Mouse (Mus musculus) liver, embryonic 16.5 days (tissue): ENCODE measurements around the gene Nop58. TPM values are rescaled to one million over a fixed set of nuclear protein-coding genes. Genes with fewer than 3 reads are reported as not detected.
A peak's percentile ranks its signal among the peaks of the same experiment; 100 is the strongest.
"Not testable (repeated sequence)": the region's sequence is repeated elsewhere in the genome, so short reads cannot be mapped to it uniquely, and the experiment has no call there.

Source experiments
- ATAC-seq: fragments of 200-750 bp; cut with Nextera tagmentation; 2 replicates; pipeline ENCODE4 v1.8.0; 2017; ENCODE audit warnings: low read depth, mild to moderate bottlenecking, moderate number of reproducible peaks, moderate library complexity
- H3K27ac ChIP-seq: fragments of 300-500 bp; sonication (generic); 2 replicates; pipeline ENCODE4 v1.5.1; 2014; ENCODE audit warnings: mild to moderate bottlenecking, low read length
- H3K27me3 ChIP-seq: fragments of 300-500 bp; sonication (generic); 2 replicates; pipeline ENCODE4 v1.6.1; 2014; ENCODE audit warnings: low read depth, low read length, mixed read lengths; ENCODE audit not compliant: control insufficient read depth, insufficient read depth
- H3K36me3 ChIP-seq: fragments of 300-500 bp; sonication (generic); 2 replicates; pipeline ENCODE4 v1.6.1; 2014; ENCODE audit warnings: mild to moderate bottlenecking; ENCODE audit not compliant: control insufficient read depth, insufficient read depth
- H3K4me1 ChIP-seq: fragments of 300-500 bp; sonication (generic); 2 replicates; pipeline ENCODE4 v1.6.1; 2014; ENCODE audit warnings: low read depth, low read length, mixed read lengths; ENCODE audit not compliant: control insufficient read depth
- H3K4me2 ChIP-seq: fragments of 300-500 bp; sonication (generic); 2 replicates; pipeline ENCODE4 v1.6.1; 2014; ENCODE audit warnings: low read depth, low read length, mixed read lengths
- H3K4me3 ChIP-seq: fragments of 300-500 bp; sonication (generic); 2 replicates; pipeline ENCODE4 v1.5.1; 2014; ENCODE audit warnings: low read depth, mild to moderate bottlenecking, low read length
- H3K9ac ChIP-seq: fragments of 300-500 bp; sonication (generic); 2 replicates; pipeline ENCODE4 v1.6.1; 2014; ENCODE audit warnings: low read depth, low read length
- H3K9me3 ChIP-seq: fragments of 300-500 bp; sonication (generic); replicated peaks from 2 replicates; pipeline ENCODE4 v1.6.1; 2016; ENCODE audit warnings: low read length; ENCODE audit not compliant: control insufficient read depth
- WGBS: fragments of 180-500 bp; shearing (Covaris S2); extraction: QIAGEN DNeasy Blood & Tissue Kit; methylation state at CpG from one replicate; pipeline ENCODE4 v1.1.7; 2014; ENCODE audit not compliant: insufficient replicate concordance; 5-methylcytosine and 5-hydroxymethylcytosine counted together
- polyA plus RNA-seq: library from polyadenylated mRNA; unstranded; fragments of >200 nt; fragmentation: Nextera tagmentation; extraction: Ambion mirVana; gene quantifications from 2 replicates; pipeline ENCODE4 v1.2.1, GENCODE M21; 2015

The Nop58 gene
- 87.7 and 97.4 TPM in 2 replicates for polyA plus RNA-seq

DNA sequence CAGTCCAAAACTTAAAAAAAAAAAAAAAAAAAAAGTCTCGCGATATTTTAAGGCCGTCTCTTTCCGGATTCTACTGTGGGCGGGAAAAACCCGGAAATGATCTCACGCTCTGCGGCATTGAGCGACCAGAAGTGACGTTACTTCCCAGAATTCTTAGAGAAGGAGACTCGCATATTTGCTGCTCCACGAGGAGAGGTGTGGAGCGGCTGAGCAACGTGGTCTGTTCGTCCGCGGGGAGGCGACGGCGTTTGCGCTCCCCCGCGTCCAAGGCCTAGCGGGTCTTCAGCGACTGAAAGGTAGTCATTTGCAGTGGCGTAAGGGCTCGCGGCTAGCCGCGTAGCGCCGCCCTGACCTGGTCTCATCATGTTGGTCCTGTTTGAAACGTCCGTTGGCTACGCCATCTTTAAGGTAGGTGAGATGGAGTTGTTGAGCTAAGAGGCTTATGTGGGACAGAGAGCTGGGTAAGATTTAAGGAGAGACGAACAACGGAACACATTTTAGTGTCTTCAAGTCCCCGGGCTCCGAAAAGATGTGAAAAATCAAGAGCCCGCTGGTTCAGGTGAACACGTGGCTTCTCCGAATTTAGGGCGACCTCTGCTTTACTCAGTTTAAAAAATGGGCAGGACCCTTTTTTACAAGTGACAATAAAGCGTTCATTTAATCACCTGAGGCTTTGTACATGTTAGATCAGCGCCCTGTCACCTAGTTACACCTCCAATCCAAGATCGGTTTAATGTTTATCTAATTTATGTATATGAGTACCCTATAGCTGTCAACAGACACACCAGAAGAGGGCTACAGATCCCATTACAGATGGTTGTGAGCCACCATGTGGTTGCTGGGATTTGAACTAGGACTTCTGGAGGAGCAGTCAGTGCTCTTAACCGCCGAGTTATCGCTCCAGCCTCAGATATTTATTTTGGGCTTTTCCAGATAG, at the start of gene Nop58:
Gene Nop58 (plus strand): TSS at position 153 of the 937 bp plus-strand sequence.
- under 1% methylated on average over 49 of the region's 49 CpGs for WGBS

DNA sequence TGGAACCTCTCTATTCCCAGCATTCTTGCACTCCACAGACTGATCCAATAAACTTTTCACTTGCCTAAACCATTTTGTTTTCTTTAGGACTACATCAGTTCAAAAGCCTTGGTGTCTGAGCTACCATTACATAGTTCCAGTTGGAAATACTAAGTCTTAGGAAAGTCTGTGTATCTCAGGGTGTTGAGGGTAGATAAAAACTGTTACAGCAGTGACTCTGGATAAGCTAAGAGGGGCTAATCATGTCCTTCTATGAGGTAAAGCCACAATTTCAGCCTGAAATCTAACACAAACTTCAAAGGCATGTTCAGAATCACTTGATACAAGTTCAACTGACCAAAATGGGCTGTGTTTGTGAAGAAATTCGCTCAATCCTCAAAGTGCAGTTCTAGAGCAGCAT, 48.4 kb upstream of the Nop58 start:
- Histone ChIP-seq H3K9me3 (no peaks in the 10 kb centered on the region), H3K9ac (no peak overlapping the region), H3K36me3 (no peaks in the 10 kb centered on the region), H3K4me2 (no peak overlapping the region), H3K27me3 (no peaks in the 10 kb centered on the region), H3K4me3 (no peak overlapping the region), H3K27ac (no peak overlapping the region), H3K4me1 (peaks cover 5% of the 10 kb centered on the region; the same call in 1 of the 2 replicates)
- ATAC-seq, result 0 out of 2 replicates have a peak, but pooled peaks have one; percentile 50
- WGBS, result 34% methylated on average over 1 of the region's 1 CpGs

More for the DNA sequence above, at the start of gene Nop58:
- H3K36me3 ChIP-seq, result no peaks in the 10 kb centered on the region
- H3K27ac ChIP-seq, result peak within 1 kb of the TSS; percentile 76
- no peaks in the 10 kb centered on the region for H3K9me3 ChIP-seq
- H3K4me3 ChIP-seq, result peak within 1 kb of the TSS; percentile 76
- H3K4me2 ChIP-seq, result peak within 1 kb of the TSS; percentile 82
- ATAC-seq, result peak; percentile 96
- no peaks in the 10 kb centered on the region for H3K27me3 ChIP-seq
- peak within 1 kb of the TSS; percentile 64 for H3K9ac ChIP-seq
- H3K4me1 ChIP-seq, result peaks cover 11% of the 10 kb centered on the region

DNA sequence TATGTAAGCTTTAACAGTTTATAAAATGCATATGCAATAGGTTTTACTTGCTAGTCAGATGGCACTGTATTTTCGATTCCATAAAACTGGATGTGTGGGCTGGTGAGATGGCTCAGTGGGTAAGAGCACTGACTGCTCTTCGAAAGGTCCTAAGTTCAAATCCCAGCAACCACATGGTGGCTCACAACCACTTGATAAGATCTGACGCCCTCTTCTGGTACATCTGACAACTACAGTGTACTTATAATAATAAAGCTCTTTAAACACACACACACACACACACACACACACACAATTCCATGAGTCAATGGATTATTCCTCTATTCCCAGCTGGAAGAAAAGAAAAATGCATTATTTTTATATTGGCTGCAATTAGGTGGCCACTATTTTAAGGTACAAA, 46.4 kb upstream of the Nop58 start:
- Histone ChIP-seq H3K27me3 (no peaks in the 10 kb centered on the region), H3K27ac (no peak overlapping the region), H3K9me3 (no peaks in the 10 kb centered on the region), H3K4me1 (no peaks in the 10 kb centered on the region; the same call in 1 of the 2 replicates), H3K4me2 (no peak overlapping the region), H3K36me3 (peaks cover 3% of the 10 kb centered on the region), H3K9ac (no peak overlapping the region), H3K4me3 (no peak overlapping the region)
- ATAC-seq, result no peak
- 74% methylated on average over 3 of the region's 3 CpGs for WGBS

GRCm38 (mm10) chr1:59642488-59642887, 42.3 kb upstream of the Nop58 start:
- Histone ChIP-seq H3K4me1 (no peaks in the 10 kb centered on the region), H3K27ac (no peak overlapping the region), H3K27me3 (no peaks in the 10 kb centered on the region), H3K4me3 (no peak overlapping the region), H3K9ac (no peak overlapping the region), H3K9me3 (no peaks in the 10 kb centered on the region), H3K4me2 (no peak overlapping the region), H3K36me3 (peaks cover 5% of the 10 kb centered on the region)
- 29% methylated on average over 1 of the region's 1 CpGs for WGBS
- no peak for ATAC-seq

DNA sequence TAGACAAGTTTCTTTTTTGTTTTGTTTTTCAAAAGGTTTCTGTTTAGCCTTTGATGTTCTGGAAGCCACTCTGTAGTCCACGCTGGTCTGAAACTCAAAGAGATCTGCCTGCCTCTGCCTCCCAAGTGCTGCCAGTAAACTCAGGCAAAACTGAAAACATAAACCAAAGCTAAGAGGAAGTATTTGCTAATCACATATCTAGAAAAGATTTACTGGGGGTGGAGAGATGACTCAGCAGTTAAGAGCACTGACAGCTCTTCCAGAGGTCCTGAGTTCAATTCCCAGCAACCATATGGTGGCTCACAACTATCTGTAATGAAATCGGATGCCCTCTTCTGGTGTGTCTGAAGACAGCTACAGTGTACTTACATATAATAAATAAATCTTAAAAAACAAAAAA, 38.3 kb upstream of the Nop58 start:
- not testable (repeated sequence) for H3K9ac ChIP-seq, H3K4me1 ChIP-seq, H3K9me3 ChIP-seq, H3K36me3 ChIP-seq, ATAC-seq, H3K27me3 ChIP-seq, H3K27ac ChIP-seq, H3K4me2 ChIP-seq, H3K4me3 ChIP-seq
- 82% methylated on average over 2 of the region's 2 CpGs for WGBS

DNA sequence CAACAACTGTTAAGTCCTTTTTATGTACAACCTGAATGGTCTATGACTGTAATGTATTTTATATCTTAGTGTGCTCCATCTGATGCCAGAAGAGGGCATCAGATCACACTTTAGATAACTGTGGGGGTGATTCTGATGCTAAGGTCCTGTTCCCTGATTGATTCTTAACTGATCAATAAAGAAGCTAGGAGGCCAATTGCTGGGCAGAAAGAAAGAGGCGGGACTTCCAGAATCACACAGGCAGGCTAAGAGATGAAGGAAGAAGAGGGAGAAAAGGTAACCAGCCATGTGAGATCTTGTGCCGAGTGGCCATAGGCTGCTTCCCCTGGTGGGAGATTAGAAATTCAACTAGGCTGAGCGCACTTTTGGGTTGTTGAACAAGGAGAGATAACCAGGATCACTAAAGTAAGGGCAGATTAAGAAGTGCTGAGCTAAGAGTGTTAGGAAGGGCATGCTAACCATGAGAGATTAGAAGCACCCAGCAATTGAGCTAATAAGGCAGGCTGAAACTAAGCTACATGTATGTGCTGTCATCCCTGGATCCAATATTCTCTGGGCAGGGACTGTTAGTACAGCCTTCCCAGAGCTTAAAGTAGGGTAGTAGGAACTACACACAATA, 33.5 kb upstream of the Nop58 start:
- Histone ChIP-seq H3K4me2 (no peak overlapping the region), H3K27ac (no peak overlapping the region), H3K27me3 (no peaks in the 10 kb centered on the region), H3K4me3 (no peak overlapping the region), H3K4me1 (no peaks in the 10 kb centered on the region), H3K9ac (no peak overlapping the region), H3K9me3 (no peaks in the 10 kb centered on the region), H3K36me3 (peaks cover 4% of the 10 kb centered on the region; the same call in 1 of the 2 replicates)
- WGBS, result 58% methylated on average over 3 of the region's 3 CpGs
- ATAC-seq, result no peak

- no peak overlapping the region for H3K4me2 ChIP-seq
- ATAC-seq, result no peak
- H3K36me3 ChIP-seq, result no peaks in the 10 kb centered on the region
Measured at GRCm38 (mm10) chr1:59653243-59653911, 31.4 kb upstream of the Nop58 start.

DNA sequence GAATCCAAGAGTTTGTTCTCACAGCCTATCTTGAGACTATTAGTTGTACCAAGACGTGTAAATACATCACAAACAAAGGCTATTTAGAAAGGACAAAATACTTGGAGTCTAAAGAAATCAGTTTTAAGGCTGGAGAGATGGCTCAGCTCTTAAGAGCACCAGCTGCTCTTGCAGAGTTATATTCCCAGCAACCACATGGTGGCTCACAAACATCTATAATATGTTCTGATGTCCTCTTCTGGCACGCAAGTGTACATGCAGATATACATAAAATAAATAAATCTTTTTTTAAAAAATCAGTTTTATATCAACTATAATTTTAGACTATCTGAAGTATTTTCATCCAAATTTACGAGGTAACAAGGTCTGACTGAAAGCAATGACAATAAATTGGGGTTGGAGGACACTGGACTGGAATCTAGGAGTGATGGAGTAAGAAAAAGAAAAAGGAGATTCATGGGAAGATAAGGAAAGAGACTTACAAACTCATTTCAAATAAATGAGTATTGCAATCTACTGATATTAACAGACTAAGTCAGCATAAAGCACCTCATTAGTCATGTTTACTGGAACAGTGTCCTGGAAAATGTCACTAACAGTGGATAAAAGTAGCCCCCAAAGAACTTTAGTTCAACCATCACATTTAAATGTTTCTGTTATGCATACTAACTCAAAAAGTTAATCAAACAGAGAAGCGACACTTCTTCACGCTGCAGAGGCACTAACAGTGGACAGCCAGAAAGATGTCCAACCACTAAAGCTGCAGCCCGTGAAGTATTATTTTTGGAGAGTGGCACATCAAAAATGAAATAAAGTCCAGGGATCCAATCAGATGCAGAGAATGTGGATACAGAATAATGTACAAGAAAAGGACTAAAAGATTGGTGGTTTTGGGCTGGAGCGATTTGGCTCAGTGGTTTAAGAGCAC, 28.3 kb upstream of the Nop58 start:
- Histone ChIP-seq H3K4me1 (peaks cover 5% of the 10 kb centered on the region), H3K9ac (no peak overlapping the region), H3K4me3 (no peak overlapping the region), H3K9me3 (no peaks in the 10 kb centered on the region), H3K27me3 (no peaks in the 10 kb centered on the region), H3K4me2 (no peak overlapping the region), H3K36me3 (no peaks in the 10 kb centered on the region), H3K27ac (no peak overlapping the region)
- no peak for ATAC-seq
- 76% methylated on average over 7 of the region's 7 CpGs for WGBS

More at GRCm38 (mm10) chr1:59653243-59653911, 31.4 kb upstream of the Nop58 start:
- Histone ChIP-seq H3K4me3 (no peak overlapping the region), H3K9me3 (no peaks in the 10 kb centered on the region), H3K27ac (no peak overlapping the region), H3K9ac (no peak overlapping the region), H3K4me1 (no peaks in the 10 kb centered on the region), H3K27me3 (no peaks in the 10 kb centered on the region)
- WGBS, result 81% methylated on average over 3 of the region's 3 CpGs
